Mouse (Mus musculus) B cell, adult 2 months (primary cell): Measurements from ENCODE around the gene Fgf2.

Experiments
- DNase-seq, 2 experiments: peaks; one replicate each; pipeline ENCODE4 v3.0.0; 2022

Gene Fgf2

DNA sequence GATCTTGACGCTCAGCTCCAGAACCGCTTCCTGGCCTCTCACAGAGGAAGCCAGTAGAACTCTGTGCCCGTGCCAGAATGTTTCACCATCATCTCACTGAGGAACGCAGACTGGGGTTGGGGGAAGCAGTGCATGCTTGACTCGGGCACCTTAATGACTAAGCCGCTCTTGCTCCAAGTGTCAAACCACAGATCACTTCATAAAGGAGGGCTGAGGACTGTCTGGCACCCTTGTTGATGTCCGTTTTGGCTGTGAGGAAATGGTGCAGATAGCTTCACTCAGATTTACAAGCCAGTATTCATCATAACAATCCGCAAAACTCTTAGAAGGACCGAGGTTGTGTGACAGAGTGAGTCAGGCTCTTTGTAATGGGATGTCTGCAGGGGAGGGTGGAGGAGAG lies 12.6 kb downstream of the Fgf2 start:
- no peak for DNase-seq

DNA sequence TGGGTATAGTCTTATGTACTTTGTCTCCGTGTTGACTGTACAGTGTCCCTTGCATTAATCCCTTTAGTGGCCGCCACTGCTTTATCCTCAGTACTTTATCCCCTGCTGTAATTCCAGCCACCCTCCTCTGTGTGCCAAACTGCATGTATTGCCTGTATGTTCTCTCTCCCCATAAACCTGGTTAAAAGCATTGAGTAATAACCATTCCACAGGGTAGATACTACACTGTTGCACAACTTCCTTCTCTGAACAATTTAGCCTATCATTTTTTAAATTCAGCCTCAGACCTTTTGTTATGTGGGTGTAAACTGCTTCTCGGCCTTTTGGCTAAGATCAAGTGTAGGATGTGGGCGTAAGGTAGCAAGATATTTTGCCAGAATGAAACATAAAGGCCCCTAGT lies 17.0 kb downstream of the Fgf2 start:
- DNase-seq, result no peak

DNA sequence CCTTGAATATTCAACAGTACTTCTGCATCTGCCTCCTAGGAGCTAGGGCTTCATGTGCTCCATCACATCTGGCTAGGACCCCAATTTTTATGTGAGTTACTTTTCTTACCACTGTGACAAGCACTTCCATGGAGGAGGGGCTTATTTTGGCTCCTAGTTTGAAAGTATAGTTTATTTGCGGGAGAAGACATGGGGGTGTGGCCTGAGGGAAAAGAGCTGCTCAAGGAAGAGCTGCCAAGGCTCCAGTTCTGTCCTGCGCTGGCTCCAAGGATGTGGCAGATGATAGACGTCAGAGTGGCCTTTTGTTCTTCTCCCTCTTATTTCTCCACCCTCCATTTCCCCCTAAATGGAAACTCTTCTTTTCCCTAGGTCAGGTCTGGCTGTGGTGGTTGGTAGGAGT lies 17.8 kb downstream of the Fgf2 start:
- DNase-seq, result no peak

DNA sequence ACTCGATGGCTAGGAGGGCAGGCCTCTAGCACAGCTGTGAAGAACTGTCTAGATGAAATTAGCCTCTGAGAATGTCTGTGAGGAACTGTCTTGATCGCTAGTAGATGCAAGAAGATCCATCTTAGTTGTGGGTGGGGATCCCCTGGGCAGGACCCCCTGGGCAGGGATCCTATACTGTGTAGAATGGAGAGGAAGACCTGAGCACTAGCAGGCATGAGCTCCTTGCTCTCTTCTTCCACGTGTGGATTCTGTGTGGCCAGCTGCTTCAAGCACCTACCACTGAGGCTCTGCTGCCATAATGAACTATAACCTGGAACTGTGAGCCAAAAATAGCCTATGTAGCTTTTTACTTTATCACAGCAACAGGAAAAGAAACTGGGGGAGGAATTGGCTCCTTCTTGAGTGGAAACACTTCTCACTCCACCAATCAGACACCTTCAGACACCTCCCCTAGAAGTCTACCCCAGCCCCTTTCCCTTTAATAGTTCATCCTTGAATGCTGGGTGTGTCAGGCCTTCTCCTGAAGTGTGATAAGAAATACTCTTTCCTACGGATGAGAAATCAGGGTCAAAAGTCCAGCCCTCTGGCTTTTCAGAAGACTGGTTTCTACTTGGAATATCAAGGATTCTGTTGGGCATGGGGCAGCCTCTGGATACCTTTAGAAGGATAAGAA lies 18.4 kb downstream of the Fgf2 start:
- DNase-seq, result no peak

DNA sequence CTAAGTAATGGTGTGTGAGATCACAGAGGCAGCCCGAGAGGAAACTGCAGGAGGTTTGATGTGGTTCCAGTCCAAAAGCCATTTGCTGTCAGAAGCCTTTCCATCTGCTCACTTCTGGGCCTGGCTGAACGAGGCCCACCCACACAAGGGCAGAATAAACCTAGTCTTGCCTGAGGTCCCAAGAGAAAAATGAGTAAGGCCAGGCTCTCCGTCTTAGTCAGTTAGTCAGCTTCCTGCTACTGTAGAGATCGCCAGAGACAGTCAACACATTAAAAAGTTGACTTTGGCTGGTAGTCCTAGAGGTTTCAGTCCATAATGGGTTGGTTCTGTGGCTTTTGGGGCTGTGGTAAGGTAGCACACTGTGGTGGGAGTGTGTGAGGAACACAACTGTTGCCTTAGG lies 22.3 kb downstream of the Fgf2 start:
- DNase-seq, result no peak

DNA sequence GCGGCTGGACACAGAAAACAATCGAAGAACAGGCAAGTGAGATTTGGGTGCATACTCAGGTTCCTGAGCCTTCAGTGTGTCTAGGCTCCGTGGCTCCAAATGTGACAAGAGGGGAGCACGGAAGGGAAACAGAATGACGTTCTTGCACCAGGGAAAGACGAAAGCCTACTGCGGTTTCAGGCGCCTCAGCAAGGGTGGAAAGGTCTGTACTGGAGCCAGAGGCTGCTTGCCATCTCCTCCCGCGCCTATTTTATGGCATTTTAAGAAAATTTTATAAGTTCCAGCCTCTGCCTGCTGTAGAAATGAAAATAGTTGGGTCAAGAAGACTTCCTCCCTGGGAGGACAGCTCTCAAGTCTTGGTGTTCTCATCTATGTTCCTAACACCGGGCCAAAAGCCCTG lies 25.6 kb downstream of the Fgf2 start:
- DNase-seq, result no peak

DNA sequence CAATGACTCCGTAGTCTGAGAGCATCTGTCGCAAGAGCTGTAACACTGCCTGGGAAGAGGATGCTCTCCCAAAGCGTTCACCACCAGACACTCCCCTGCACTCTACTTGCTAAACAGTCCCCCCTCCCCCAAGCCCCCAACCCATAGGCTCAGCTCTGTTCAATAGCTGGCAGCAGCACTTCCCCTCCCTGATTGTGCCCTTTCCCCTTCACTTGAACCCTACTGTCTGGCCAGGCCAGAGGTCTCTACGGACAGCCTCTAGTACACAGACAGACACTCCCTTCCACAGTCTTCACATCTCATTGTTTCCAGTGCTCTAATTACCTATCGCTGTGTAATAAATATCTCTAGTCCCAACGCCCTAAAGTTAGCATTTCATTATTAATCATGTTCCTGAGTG lies 29.8 kb downstream of the Fgf2 start:
- no peak for DNase-seq

DNA sequence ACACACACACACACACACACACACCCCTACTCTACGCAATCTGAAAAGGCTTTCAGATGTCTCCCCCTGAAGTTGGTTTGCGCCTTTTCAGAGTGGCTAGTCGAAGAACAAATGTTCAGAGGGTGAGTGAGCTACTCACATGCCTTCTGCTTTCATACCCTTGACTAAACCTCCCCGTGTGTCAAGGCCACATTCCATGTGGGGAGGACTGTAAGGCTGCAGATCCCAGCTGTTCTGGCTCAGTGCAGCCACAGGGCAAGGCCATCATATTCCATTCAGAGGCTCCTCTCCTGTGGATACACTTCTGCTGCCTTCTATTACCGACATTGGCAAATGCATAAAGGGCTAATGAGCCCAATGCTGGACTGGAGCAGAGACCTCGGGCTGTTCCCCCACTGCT lies 30.3 kb downstream of the Fgf2 start:
- no peak for DNase-seq

DNA sequence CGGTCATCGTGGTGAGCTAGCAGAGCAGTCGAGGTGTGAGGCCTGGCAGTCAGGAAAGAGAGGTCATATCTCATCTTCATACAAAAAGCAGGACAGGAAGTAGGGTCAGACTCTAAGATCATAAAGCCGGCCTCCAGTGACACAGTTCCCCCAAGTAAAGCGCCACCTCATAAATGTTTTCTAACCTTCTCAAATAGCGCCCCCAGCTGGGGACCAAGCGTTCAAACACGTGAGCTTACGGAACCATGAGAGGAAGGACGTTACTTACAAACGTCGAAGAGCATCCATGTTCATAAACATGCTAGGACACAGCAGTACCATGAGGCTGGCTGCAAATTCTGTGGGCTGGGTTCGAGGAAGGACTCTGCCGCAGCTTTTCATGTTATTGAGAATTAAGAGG lies 31.1 kb downstream of the Fgf2 start:
- no peak for DNase-seq

DNA sequence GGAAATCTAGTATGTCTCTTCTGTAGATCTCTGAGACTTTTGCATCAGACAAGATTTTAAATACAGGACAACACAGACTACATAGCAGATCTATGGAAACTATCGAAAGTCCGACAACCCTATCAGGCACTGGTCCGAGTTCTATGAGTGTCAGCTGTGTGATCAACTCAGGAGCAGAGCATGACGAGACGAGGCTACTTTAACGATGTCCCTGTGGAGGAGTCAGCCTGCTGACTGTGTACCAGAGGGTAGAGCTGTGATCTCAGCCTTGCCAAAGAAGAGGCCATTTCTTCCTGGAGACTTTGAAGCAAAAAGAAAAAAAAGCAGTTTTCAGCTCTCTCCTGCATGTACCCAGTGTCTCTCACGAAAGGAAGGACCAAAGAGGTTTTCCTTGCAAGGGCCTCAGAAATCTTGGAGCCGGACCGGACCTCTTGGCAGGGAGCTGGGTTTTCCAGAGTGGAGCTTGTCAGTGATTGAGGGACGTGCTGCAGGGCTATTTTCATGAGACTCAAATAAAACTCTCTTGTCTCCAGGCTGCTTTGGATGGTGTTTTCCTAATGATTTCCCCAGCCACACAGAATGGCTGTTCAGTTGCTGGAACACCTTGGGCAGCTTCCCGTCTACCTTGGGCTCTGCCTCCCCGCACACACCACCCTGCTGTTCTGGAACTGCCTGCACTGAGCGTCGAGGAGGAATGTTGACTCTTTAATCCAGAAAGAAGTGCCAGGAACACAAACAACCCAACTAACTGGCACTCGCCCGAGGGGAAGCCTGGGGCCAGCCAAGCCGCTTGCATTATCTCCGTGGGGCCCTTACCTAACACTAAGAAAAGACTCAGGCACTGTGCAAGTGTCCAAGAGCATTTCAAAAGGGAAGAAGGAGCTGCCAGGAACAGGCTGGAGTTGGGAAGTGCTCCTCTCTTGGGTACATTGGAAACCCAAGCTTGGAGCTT lies 32.1 kb downstream of the Fgf2 start:
- DNase-seq, result no peak

DNA sequence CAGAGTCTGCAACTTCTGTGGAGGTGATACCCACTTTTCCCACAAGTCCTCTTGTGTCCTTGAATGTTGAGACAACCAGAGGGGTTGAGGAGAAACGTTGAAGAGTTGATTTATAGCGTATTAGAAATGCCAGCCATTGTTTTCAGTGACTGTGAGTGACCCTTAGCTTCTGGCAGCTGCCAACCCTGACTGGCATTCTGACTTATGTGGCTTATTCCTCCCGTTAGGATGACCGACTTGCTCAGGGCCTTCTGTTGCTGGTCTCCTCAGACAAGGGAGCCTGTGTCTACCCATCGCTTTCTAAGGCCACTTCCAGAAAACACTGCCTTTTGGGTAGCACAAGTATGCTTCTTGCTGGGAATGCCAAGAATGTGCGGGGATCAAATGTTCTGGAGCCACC lies 33.3 kb downstream of the Fgf2 start:
- DNase-seq, result no peak

DNA sequence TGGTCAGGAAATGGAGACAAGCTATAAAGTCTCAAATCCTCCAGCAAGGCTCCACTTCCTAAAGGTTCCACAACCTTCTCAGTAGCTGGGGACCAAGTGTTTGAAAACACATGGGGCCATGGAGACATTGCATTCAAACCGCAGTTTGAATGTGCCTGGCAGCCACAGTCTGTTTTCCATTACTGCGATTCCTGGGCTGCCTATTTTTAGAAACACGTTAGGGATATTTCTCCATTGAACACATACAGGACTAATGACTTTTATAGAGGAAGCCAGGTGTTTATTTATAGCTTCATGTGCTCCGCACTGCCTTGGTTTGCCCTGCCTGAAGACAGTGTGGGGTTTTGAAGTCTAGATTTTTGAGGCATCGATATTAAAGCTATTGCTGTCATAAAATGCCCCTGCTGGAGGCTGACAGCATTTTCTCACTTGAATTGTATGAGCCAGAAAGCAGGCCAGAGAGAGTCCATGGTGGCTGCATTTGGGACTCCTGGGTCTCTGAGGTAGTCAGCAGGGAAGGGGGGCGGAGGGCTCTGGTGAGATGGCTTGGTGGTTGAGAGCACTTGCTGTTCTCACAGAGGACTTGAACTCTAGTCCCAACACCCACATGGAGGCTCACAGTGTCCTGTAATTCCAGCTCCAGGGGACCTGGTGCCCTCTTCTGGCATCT lies 35.1 kb downstream of the Fgf2 start:
- no peak for DNase-seq

DNA sequence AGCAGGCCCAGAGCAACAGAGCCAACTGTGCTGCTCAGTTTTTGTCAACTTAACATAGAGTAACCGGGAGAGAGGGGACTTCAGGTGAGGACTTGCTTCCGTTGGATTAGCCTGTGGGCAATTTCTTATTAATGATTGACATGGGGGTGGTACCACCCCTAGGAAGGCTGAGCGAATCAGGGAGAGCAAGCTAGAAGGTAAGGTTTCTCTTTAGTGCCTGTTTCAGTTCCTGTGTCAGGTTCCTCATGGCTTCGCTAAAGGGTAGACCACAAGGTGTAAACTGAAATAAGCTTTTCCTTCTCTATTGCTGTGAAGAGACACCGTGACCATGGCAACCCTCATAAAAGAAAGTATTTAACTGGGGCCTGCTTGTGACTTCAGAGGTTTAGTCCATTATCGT lies 39.2 kb downstream of the Fgf2 start:
- peak in 1 of 2 experiments; percentile 3 for DNase-seq

DNA sequence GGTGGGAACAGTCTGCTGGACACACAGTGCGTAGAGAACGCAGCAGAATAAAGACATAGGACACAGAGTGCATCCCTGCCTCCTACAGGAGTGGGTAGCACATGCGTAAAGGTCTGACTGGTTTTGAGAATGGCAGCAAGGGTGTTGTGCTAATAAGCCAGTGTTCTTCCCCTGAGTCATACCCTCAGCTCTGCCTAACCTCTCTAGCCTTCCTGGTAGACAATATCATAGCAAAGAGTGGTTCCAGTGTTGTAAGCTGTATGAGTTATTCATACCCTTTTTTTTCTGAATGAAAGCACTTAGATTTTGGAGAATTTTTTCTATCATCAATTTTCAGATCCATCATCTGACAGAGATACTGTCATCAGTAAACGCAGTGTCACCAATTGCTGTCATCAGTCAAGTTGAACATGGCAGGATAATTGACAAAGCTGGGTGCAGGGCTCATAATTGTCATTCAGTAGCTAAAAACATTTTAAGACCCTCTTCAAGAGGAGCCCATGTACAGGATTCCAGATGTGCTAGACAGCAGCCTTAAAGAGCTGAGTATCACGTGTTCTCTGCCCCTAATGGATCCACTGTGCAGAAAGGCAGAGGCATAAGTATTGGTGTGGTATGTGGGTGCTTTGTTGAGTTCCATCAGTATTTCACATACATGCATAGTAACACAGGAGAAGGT lies 48.9 kb downstream of the Fgf2 start:
- no peak for DNase-seq

DNA sequence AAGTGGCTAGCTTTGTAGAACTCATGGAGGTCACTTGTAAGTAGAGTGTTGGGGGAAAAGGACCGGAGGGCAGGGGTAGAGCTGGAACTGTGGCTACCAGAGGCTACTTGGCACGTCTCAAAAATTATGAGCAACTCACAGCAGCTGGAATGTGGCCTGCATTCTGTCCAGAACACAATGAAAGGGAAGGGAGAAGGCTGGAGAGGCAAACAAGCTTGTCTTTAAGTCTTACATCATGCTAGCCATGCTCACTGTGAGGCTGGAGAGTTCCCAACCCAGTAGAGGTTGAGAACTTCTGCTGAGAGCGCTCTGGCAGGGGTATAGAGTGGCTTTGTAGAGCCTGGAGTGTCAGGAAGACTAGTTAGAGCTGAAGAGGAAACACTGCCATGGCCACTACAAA lies 49.5 kb downstream of the Fgf2 start:
- DNase-seq, result no peak

DNA sequence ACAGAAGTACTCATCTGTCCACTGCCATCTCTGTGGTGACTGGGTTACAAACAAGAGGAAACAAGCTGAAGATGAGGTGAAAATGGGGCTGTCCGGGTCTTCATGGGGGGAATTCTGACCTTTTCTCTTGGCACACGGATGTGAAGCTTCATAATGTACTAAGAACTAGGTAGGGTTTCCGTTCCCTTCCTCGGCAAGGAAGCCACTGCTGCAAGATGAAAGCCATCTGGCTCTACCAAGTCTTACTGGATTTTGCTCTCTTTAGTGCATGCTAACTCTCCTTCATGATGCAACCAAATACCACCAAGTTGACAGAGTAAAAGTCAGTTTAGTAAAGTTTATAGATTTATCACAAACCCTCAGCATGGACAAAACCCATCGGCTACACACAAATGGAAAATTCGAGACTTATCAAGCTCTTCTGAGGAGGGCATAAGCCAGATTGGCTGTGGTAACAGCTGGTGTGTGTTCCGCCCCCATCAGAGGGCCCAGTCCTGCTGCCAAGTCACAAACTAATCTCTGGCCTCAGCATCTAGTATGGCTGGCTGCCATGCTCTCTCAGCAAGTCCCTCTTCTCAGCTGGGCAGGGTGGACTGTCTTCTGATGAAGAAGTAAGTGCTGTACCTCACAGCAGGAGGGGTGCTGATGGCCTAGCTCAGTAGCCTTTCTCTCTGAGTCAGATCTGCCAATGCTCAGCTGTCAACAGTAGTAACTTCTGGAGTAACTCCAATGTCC lies 50.7 kb downstream of the Fgf2 start:
- DNase-seq, result no peak

DNA sequence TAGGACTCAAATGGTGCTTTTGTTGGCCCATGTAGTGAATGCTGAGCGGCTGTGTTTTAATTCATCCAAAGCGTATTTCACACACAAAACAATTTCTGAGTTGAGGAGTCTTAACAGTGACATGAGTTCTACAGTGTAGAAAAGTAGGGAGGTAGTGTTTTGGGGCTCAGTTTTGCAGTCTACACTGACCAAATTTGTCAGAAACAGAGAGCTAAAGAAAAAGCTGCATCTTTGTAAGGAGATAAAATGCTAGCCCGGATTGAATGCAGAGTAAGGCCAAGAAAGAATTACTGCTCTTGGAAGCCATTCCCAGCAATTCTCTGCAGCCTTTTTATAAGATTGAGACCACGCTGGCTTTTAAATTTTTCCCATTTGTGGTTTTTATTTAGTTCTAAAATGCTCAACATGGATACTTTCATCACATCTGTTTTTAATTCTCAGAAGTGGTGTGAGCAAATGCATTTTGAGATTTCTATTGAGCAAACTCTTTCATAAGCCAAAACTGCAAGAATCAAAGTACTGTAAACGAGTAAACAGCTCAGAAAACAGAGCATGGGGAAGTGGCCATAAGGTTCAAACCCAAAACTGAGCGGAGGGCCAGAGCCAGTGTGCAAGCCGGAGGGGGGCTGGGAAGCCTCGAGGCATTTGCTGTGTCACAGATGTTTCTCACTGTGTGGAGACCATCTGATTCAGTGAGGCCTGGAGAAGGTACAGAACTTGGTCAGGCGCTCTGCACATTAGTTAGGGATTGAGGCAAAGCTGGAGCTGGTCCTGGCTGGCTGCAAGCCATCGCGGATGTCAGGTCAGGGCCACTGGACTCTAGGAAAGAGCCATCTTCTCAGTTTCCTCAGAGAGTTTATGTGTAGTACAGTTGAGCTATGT lies 53.8 kb downstream of the Fgf2 start:
- DNase-seq, result no peak

DNA sequence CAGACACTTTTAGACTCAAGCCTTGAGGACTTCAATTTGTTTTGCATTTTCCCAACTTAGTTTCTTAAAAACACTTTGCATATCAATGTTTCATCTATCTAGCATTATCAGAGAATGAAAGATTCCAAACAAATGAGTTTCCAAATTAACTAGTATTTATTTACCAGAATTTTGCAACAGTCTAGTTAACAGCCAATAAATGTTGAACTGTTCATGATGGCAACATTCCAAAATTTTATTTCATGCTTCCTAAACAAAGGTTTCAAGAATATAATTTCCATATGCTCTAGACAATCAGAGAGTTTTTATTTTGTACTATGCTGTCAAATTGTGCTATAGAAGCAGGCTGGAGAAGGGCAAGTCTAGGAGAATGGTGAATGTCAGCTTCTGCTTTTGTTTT lies 59.5 kb downstream of the Fgf2 start:
- no peak for DNase-seq

DNA sequence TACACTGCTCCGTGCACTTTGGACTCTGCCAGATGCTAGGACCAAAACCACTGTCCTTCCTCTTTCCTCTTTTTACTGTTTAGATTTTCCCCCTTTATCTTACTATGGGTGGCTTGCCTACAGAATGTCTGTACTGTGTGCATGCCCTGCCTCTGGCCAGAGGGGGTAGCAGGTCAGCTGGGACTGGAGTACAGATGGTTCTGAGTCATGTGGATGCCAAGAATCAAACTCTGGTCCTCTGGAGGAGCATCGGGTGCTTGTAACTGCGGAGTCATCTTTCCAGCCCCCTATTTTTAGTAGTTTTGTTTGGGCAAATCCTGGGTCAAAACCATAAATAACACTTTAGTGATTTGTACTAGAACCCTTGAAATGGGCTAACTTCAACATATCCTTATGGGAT lies 65.3 kb downstream of the Fgf2 start:
- DNase-seq, result no peak

DNA sequence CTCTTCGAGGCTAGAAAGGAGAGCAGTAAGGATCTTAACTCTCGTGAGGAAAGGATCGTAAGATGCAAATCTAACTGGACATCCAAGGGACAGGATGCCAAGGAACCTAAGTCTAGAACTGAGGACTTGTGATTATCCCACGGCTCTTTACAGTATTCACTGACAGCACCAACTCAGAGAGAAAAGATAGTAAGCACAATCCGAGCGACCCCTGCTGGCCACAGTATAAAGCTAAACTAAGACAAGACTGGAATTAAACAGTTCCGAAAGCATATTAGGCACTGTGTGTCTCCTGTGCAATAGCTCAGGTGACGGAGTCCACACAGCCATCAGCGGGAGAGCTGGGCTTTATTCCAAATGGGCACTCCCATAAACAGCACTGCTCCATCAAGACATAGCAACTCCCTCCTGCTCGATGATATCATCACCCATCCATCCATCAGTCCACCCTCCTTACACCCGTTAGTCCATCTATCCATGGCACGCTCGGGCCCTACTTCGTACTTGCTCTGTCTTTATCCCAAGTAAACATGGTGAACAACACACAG lies 66.3 kb downstream of the Fgf2 start:
- DNase-seq, result peak; percentile 76 to 80

DNA sequence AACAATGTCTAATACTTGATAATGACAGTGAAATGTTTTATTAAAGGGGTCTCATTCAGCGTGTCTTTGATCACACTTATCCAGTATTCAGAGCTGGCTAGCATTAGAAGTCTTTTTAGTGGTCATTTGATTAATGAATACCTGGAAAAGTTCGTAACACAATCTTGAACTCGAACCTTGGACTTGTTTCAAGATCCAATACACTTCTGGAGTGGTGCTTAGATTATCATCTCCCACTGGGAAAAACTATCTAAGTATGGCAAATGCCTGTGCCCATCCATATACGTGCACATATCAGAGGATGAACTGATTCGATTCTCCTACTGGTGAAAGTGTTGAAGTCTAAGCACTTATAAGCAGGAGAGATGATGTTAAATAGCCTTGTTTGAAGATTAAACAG lies 70.2 kb downstream of the Fgf2 start:
- no peak for DNase-seq
